Mouse (Mus musculus): Measurements from ENCODE around the gene Nsun4. TPM values are rescaled to one million over a fixed set of nuclear protein-coding genes. Genes with fewer than 3 reads are reported as not detected.
A peak's percentile ranks its signal among the peaks of the same experiment; 100 is the strongest.

Gene Nsun4
- polyA plus RNA-seq, 1 experiment from 2014 or later, result 20.6 TPM

DNA sequence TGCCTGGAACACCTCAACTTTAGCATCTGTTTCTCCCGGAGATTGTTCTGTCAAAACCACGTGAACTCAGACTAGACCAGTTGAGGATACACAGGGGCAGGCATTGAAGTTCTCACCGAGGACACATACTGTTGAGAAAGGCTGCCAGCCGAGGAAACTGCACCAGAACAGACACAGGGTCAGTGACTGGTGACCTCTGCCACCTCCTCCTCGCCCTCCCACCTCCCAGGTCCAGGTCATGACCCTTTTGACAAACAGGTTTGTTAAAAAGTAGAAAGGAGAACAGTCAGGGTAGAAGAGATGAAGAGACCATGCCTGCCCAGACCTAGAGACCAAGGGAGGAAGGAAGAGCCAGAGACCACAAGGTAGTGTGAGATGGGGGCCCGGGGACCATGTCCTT is 53.0 kb downstream of the Nsun4 start:
- Histone ChIP-seq H3K9ac (no peak overlapping the region), H3K27ac (no peak overlapping the region), H3K4me3 (no peak overlapping the region), H3K4me1 (no peaks in the 10 kb centered on the region), H3K9me3 (no peaks in the 10 kb centered on the region), H3K27me3 (peaks cover 3% of the 10 kb centered on the region), H3K4me2 (no peak overlapping the region), H3K36me3 (no peaks in the 10 kb centered on the region)
- 38% methylated on average over 6 of the region's 6 CpGs for WGBS
- no peak for ATAC-seq (ENCODE audit: insufficient number of reproducible peaks, insufficient read depth, low FRiP score, low TSS enrichment, low read depth)

- H3K36me3 ChIP-seq, result no peaks in the 10 kb centered on the region
- H3K4me2 ChIP-seq, result no peak overlapping the region
- H3K4me3 ChIP-seq, result no peak overlapping the region
- no peak overlapping the region for H3K27ac ChIP-seq
- no peak for ATAC-seq (ENCODE audit: insufficient number of reproducible peaks, insufficient read depth, low FRiP score, low TSS enrichment, low read depth)
- peaks cover under 1% of the 10 kb centered on the region; the same call in 1 of the 2 replicates for H3K9me3 ChIP-seq
- H3K9ac ChIP-seq, result no peak overlapping the region
- no peaks in the 10 kb centered on the region for H3K4me1 ChIP-seq
- WGBS, result 71% methylated on average over 4 of the region's 4 CpGs
- H3K27me3 ChIP-seq, result peaks cover 8% of the 10 kb centered on the region
These were observed 56.9 kb downstream of the Nsun4 start for GRCm38 (mm10) chr4:115996729-115997128.

DNA sequence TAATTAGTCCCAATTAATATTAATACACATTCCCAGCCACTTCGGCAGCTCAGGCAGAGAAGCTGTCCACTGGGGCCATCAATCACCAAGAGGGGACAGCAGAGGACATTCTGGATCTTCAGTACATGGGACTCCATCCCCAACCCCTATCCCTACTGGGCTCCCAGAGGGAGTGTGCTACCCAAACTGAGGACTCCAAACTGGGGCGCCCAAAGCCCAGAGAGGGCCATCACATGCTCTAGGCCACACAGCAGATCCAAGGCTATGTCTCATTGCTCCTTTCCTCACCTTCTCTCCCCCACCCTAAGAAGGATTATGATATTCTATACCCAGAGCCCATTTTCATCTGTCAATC is 58.3 kb downstream of the Nsun4 start:
- Histone ChIP-seq H3K4me2 (no peak overlapping the region), H3K4me1 (no peaks in the 10 kb centered on the region), H3K4me3 (no peak overlapping the region), H3K27ac (no peak overlapping the region), H3K9ac (no peak overlapping the region), H3K36me3 (no peaks in the 10 kb centered on the region), H3K9me3 (peaks cover 6% of the 10 kb centered on the region; the same call in 1 of the 2 replicates), H3K27me3 (peaks cover 8% of the 10 kb centered on the region)
- no peak for ATAC-seq (ENCODE audit: insufficient number of reproducible peaks, insufficient read depth, low FRiP score, low TSS enrichment, low read depth)
- WGBS, result 75% methylated on average over 2 of the region's 2 CpGs

GRCm38 (mm10) chr4:115994662-115995375 is 58.9 kb downstream of the Nsun4 start:
- Histone ChIP-seq H3K4me2 (no peak overlapping the region), H3K36me3 (no peaks in the 10 kb centered on the region), H3K9ac (no peak overlapping the region), H3K4me1 (no peaks in the 10 kb centered on the region), H3K4me3 (no peak overlapping the region), H3K27me3 (peaks cover 8% of the 10 kb centered on the region), H3K27ac (no peak overlapping the region), H3K9me3 (peaks cover 6% of the 10 kb centered on the region; the same call in 1 of the 2 replicates)
- WGBS, result 88% methylated on average over 16 of the region's 16 CpGs
- ATAC-seq (ENCODE audit: insufficient number of reproducible peaks, insufficient read depth, low FRiP score, low TSS enrichment, low read depth), result no peak

DNA sequence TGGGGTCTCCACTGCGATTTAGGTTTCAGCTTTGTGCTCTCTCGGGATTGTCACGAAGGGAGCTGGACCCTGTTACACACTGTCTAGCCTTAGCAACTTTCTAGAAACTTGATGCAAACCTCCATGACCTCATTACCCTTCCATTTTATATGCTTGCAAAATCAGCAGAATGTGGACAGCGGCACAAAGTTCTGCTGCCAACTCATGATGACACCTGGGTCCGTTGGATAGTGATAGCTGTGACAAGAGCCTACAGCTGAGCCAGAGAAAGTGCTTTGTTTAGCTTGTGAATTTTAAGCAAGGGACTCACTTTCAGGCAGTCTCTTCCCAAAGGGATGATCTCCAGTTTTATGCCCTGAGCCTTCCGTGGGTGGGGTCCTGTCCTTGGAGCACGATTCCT is 64.3 kb downstream of the Nsun4 start:
- no peak for ATAC-seq (ENCODE audit: insufficient number of reproducible peaks, insufficient read depth, low FRiP score, low TSS enrichment, low read depth)
- Histone ChIP-seq H3K27ac (no peak overlapping the region), H3K27me3 (peaks cover 22% of the 10 kb centered on the region), H3K4me3 (no peak overlapping the region), H3K4me1 (no peaks in the 10 kb centered on the region), H3K4me2 (no peak overlapping the region), H3K9me3 (peaks cover 6% of the 10 kb centered on the region; the same call in 1 of the 2 replicates), H3K9ac (no peak overlapping the region), H3K36me3 (no peaks in the 10 kb centered on the region)
- WGBS, result 75% methylated on average over 7 of the region's 7 CpGs

DNA sequence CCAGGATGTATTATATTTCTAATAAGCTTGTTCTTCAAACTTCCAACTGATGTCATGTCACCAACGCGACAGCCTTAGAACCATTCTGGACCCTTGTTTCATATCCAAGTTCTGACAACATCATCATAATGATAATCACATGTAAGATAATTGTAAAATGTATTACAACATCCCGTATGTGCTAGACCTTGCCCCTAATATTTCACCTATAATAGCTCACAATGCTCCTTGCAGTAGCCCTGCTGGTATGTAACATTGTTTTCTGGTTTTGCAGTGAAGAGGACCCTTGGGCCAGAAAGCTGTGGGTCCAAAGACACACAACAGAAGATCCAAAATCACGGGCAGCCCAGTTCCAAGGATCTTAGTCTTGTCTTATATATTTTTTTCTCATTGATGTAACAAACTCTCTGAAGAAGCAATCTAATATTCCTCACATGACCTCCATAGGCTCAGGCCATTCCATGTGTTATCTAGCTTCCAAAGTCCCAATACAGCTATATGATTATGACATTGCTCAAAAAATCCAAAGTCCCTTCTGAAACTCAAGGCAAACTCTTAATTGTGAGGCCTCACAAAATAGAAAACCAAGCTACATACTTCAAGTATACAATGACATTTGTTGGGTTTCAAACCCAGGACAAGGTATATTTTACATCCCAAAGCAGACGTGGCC is 65.7 kb downstream of the Nsun4 start:
- H3K4me2 ChIP-seq, result no peak overlapping the region

GRCm38 (mm10) chr4:115987436-115987835 is 66.2 kb downstream of the Nsun4 start:
- Histone ChIP-seq H3K27me3 (peaks cover 34% of the 10 kb centered on the region), H3K36me3 (no peaks in the 10 kb centered on the region), H3K4me1 (peaks cover 2% of the 10 kb centered on the region; the same call in 1 of the 2 replicates), H3K27ac (no peak overlapping the region), H3K9me3 (peaks cover 6% of the 10 kb centered on the region; the same call in 1 of the 2 replicates), H3K4me3 (no peak overlapping the region), H3K4me2 (no peak overlapping the region), H3K9ac (no peak overlapping the region)
- WGBS, result 82% methylated on average over 1 of the region's 1 CpGs
- no peak for ATAC-seq (ENCODE audit: insufficient number of reproducible peaks, insufficient read depth, low FRiP score, low TSS enrichment, low read depth)

More for the DNA sequence above, 65.7 kb downstream of the Nsun4 start:
- 75% methylated on average over 5 of the region's 5 CpGs for WGBS
- peaks cover 6% of the 10 kb centered on the region; the same call in 1 of the 2 replicates for H3K9me3 ChIP-seq
- no peaks in the 10 kb centered on the region for H3K36me3 ChIP-seq
- no peak overlapping the region for H3K4me3 ChIP-seq
- H3K27me3 ChIP-seq, result peaks cover 33% of the 10 kb centered on the region
- H3K9ac ChIP-seq, result no peak overlapping the region
- H3K27ac ChIP-seq, result no peak overlapping the region
- peaks cover 2% of the 10 kb centered on the region; the same call in 1 of the 2 replicates for H3K4me1 ChIP-seq
- ATAC-seq (ENCODE audit: insufficient number of reproducible peaks, insufficient read depth, low FRiP score, low TSS enrichment, low read depth), result no peak

GRCm38 (mm10) chr4:115984967-115985366 is 68.7 kb downstream of the Nsun4 start:
- Histone ChIP-seq H3K9ac (no peak overlapping the region), H3K4me2 (no peak overlapping the region), H3K27ac (no peak overlapping the region), H3K4me3 (no peak overlapping the region), H3K4me1 (peaks cover 6% of the 10 kb centered on the region), H3K9me3 (no peaks in the 10 kb centered on the region), H3K27me3 (peaks cover 58% of the 10 kb centered on the region), H3K36me3 (no peaks in the 10 kb centered on the region)
- no peak for ATAC-seq (ENCODE audit: insufficient number of reproducible peaks, insufficient read depth, low FRiP score, low TSS enrichment, low read depth)
- WGBS, result 39% methylated on average over 8 of the region's 8 CpGs

DNA sequence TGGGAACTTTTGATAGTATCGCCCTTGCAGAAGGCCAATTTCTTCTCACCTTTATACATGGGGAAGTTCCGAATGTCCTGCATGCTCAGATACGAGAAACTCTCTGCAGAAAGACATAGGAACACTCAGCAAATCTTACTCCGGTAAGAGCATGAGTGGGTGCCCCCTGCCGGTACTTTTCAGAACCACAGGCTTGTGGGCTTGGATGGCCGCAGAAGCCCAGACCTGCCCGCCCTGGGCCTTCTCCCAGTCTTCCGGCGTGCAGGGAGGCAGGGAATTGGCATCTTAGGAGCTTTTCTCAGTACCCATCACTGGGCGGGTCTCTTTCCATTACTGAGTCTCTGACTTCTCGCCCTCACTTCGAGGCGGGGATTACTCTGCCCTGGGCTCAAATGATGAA is 69.6 kb downstream of the Nsun4 start:
- no peaks in the 10 kb centered on the region for H3K36me3 ChIP-seq
- no peak overlapping the region for H3K27ac ChIP-seq
- ATAC-seq (ENCODE audit: insufficient number of reproducible peaks, insufficient read depth, low FRiP score, low TSS enrichment, low read depth), result no peak
- no peak overlapping the region for H3K4me3 ChIP-seq
- WGBS, result under 1% methylated on average over 13 of the region's 13 CpGs
- no peak overlapping the region for H3K9ac ChIP-seq
- 0 out of 2 replicates have a peak overlapping the region, but pooled peaks have one; percentile 22 for H3K4me2 ChIP-seq
- no peaks in the 10 kb centered on the region for H3K9me3 ChIP-seq
- peaks cover 66% of the 10 kb centered on the region for H3K27me3 ChIP-seq
- peaks cover 15% of the 10 kb centered on the region for H3K4me1 ChIP-seq

Other genes starting within 250 kb of the Nsun4 start
- 8.7 and 9.8 TPM in 2 replicates for gene Mob3c, start 225.8 kb downstream of the Nsun4 start, polyA plus RNA-seq (2015; fragmentation: Nextera tagmentation; extraction: Ambion mirVana)
- 25.9 and 32.2 TPM in 2 replicates for gene Mknk1, start 214.7 kb downstream of the Nsun4 start, polyA plus RNA-seq (2015; fragmentation: Nextera tagmentation; extraction: Ambion mirVana)
- gene Kncn, start 169.5 kb downstream of the Nsun4 start, polyA plus RNA-seq (2015; fragmentation: Nextera tagmentation; extraction: Ambion mirVana), result not detected in 2 replicates
- not detected in 2 replicates for gene 6430628N08Rik, start 163.2 kb downstream of the Nsun4 start, polyA plus RNA-seq (2015; fragmentation: Nextera tagmentation; extraction: Ambion mirVana)
- gene Dmbx1, start 114.0 kb downstream of the Nsun4 start, polyA plus RNA-seq (2015; fragmentation: Nextera tagmentation; extraction: Ambion mirVana), result 2.4 and 3.9 TPM in 2 replicates
- 2.1 and 2.8 TPM in 2 replicates for gene Faah, start 36.0 kb downstream of the Nsun4 start, polyA plus RNA-seq (2015; fragmentation: Nextera tagmentation; extraction: Ambion mirVana)
- 479 and 566 TPM in 2 replicates for gene Uqcrh, start 21.2 kb upstream of the Nsun4 start, polyA plus RNA-seq (2015; fragmentation: Nextera tagmentation; extraction: Ambion mirVana)
- gene Lrrc41, start 21.4 kb upstream of the Nsun4 start, polyA plus RNA-seq (2015; fragmentation: Nextera tagmentation; extraction: Ambion mirVana), result 78.3 and 80.8 TPM in 2 replicates
- gene Rad54l, start 69.8 kb upstream of the Nsun4 start, polyA plus RNA-seq (2015; fragmentation: Nextera tagmentation; extraction: Ambion mirVana), result 33.6 and 37.6 TPM in 2 replicates
- 64.4 and 65.3 TPM in 2 replicates for gene Pomgnt1, start 70.0 kb upstream of the Nsun4 start, polyA plus RNA-seq (2015; fragmentation: Nextera tagmentation; extraction: Ambion mirVana)
- gene Lurap1, start 97.5 kb upstream of the Nsun4 start, polyA plus RNA-seq (2015; fragmentation: Nextera tagmentation; extraction: Ambion mirVana), result 2.7 and 3.1 TPM in 2 replicates
- gene Tspan1, start 113.7 kb upstream of the Nsun4 start, polyA plus RNA-seq (2015; fragmentation: Nextera tagmentation; extraction: Ambion mirVana), result 0.98 and 1.0 TPM in 2 replicates
- gene 1700042G07Rik, start 119.5 kb upstream of the Nsun4 start, polyA plus RNA-seq (2015; fragmentation: Nextera tagmentation; extraction: Ambion mirVana), result not detected in 2 replicates
- gene Gm49337, start 119.5 kb upstream of the Nsun4 start, polyA plus RNA-seq (2015; fragmentation: Nextera tagmentation; extraction: Ambion mirVana), result not detected in 2 replicates
- 28.9 and 31.6 TPM in 2 replicates for gene Pik3r3, start 167.7 kb upstream of the Nsun4 start, polyA plus RNA-seq (2015; fragmentation: Nextera tagmentation; extraction: Ambion mirVana)

All from embryonic facial prominence, embryonic 13.5 days (tissue).